Mouse (Mus musculus) spleen, postnatal 14 days (tissue): ENCODE data around the gene AL732309.1.

Source experiments
- DNase-seq, 2 experiments: peaks; one replicate each; pipeline ENCODE4 v3.0.0; 2021 to 2022; ENCODE audit warnings: low spot score in 2 of 2

The AL732309.1 gene

GRCm38 (mm10) chr2:25246183-25247072 is at the start of gene AL732309.1:
TSS of gene AL732309.1 (minus strand) at chr2:25246863.
- no peak for DNase-seq

GRCm38 (mm10) chr2:25293706-25294105 is 47.0 kb upstream of the AL732309.1 start:
- no peak for DNase-seq

GRCm38 (mm10) chr2:25292856-25293255 is 46.2 kb upstream of the AL732309.1 start:
- DNase-seq, result peak in 1 of 2 experiments; percentile 66

GRCm38 (mm10) chr2:25292054-25292544 is 45.4 kb upstream of the AL732309.1 start:
- no peak for DNase-seq

- DNase-seq, result no peak
Observed at GRCm38 (mm10) chr2:25291184-25292053, 44.8 kb upstream of the AL732309.1 start.

GRCm38 (mm10) chr2:25290816-25291130 is 44.1 kb upstream of the AL732309.1 start:
- no peak for DNase-seq

- DNase-seq, result no peak
Observed at GRCm38 (mm10) chr2:25290101-25290815, 43.6 kb upstream of the AL732309.1 start.

- DNase-seq, result no peak
Observed at GRCm38 (mm10) chr2:25289651-25290050, 43.0 kb upstream of the AL732309.1 start, which contains the start of gene Lrrc26. TSS of gene Lrrc26 (plus strand) at chr2:25289915.

- no peak for DNase-seq
Observed at GRCm38 (mm10) chr2:25288734-25289345, 42.2 kb upstream of the AL732309.1 start.

- DNase-seq, result no peak
Observed at GRCm38 (mm10) chr2:25287927-25288649, 41.4 kb upstream of the AL732309.1 start, which contains the start of gene Tmem210. TSS of gene Tmem210 (plus strand) at chr2:25288145.

GRCm38 (mm10) chr2:25286837-25287636 is 40.4 kb upstream of the AL732309.1 start:
- DNase-seq, result no peak

- DNase-seq, result no peak
Observed at GRCm38 (mm10) chr2:25286314-25286713, 39.7 kb upstream of the AL732309.1 start.

- DNase-seq, result no peak
Observed at GRCm38 (mm10) chr2:25285551-25285950, 38.9 kb upstream of the AL732309.1 start.

GRCm38 (mm10) chr2:25278928-25279882 is 32.5 kb upstream of the AL732309.1 start:
- DNase-seq, result peak; percentile 63 to 81

- no peak for DNase-seq
Observed at GRCm38 (mm10) chr2:25273010-25273409, 26.3 kb upstream of the AL732309.1 start.

- no peak for DNase-seq
Observed at GRCm38 (mm10) chr2:25272515-25272914, 25.9 kb upstream of the AL732309.1 start.

GRCm38 (mm10) chr2:25271827-25272511 is 25.3 kb upstream of the AL732309.1 start, which contains the start of the genes Ssna1 and Anapc2:
TSS of gene Ssna1 (minus strand) at chr2:25272438.
TSS of gene Anapc2 (plus strand) at chr2:25272478.
- peak; percentile 98 to 99 for DNase-seq
